Mouse (Mus musculus) limb, embryonic 12.5 days (tissue): ENCODE data around the gene Dot1l. TPM values are rescaled to one million over a fixed set of nuclear protein-coding genes. Genes with fewer than 3 reads are reported as not detected.

Experiments
- ATAC-seq: fragments of 200-750 bp; cut with Nextera tagmentation; 2 replicates; pipeline ENCODE4 v1.8.0; 2017; ENCODE audit warnings: low read depth, moderate TSS enrichment; ENCODE audit not compliant: insufficient number of reproducible peaks, insufficient read depth, low FRiP score, low TSS enrichment
- H3K27ac ChIP-seq: fragments of 300-500 bp; sonication (generic); 2 replicates; pipeline ENCODE4 v1.5.1; 2016; ENCODE audit warnings: mild to moderate bottlenecking, moderate library complexity
- H3K27me3 ChIP-seq: fragments of 300-500 bp; sonication (generic); 2 replicates; pipeline ENCODE4 v1.6.1; 2016; ENCODE audit warnings: mild to moderate bottlenecking, moderate library complexity
- H3K36me3 ChIP-seq: fragments of 300-500 bp; sonication (generic); 2 replicates; pipeline ENCODE4 v1.6.1; 2016; ENCODE audit warnings: mild to moderate bottlenecking, moderate library complexity
- H3K4me1 ChIP-seq: fragments of 300-500 bp; sonication (generic); replicated peaks from 2 replicates; pipeline ENCODE4 v1.6.1; 2016
- H3K4me2 ChIP-seq: fragments of 300-500 bp; sonication (generic); 2 replicates; pipeline ENCODE4 v1.6.1; 2016; ENCODE audit warnings: mild to moderate bottlenecking, moderate library complexity
- H3K4me3 ChIP-seq: fragments of 300-500 bp; sonication (generic); replicated peaks from 2 replicates; pipeline ENCODE4 v1.5.1; 2016; ENCODE audit warnings: mild to moderate bottlenecking
- H3K9ac ChIP-seq: fragments of 300-500 bp; sonication (generic); replicated peaks from 2 replicates; pipeline ENCODE4 v1.6.1; 2016; ENCODE audit warnings: mild to moderate bottlenecking, moderate library complexity
- H3K9me3 ChIP-seq: fragments of 300-500 bp; sonication (generic); 2 replicates; pipeline ENCODE4 v1.6.1; 2016; ENCODE audit warnings: mild to moderate bottlenecking, moderate library complexity
- WGBS: fragments of 180-500 bp; shearing (Covaris S2); methylation state at CpG from one replicate; pipeline ENCODE4 v1.1.7; 2016; 5-methylcytosine and 5-hydroxymethylcytosine counted together
- polyA plus RNA-seq: library from polyadenylated mRNA; unstranded; fragments of >200 nt; fragmentation: Nextera tagmentation; extraction: Ambion mirVana; gene quantifications from 2 replicates; pipeline ENCODE4 v1.2.1, GENCODE M21; 2016

Dot1l gene
- polyA plus RNA-seq, 1 experiment from 2014 or later = 21.8 TPM

DNA sequence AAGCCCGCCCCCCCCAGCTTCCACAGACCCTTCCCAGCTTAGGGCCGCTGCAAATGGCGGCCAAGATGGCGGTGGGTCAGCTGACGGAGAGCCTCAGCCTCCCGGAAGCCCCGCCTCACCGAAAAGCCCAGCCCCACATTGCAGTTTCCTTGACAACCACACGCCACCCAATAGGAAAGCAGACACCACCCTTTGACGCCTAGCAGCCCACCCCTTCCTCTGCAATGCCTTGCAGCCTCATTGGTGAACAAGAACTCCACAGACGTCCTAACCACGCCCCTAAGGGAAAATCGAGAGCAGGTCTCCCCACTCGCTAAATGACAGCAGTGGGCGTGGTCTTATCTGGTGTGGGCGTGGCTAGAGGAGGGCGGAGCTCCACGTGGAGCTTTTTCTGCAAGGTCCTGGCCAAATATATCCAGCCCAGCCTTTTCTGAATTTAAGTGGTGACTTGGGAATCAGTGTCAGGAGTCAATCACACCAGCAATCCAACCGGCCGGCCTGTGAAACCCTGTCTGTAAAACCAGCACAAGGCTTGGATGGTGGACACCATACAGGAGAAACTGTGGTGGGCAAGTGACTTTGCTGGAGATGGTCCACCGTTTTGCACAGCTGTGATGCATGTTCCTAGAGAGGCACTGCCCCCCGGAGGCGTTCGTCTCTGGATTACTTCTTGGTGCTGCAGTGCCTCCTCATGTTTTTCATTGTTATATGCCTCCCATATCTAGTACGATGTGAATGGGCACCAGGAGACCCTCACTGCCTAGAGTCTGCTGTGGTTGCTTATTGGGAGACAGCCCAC is 12.6 kb upstream of the Dot1l start, which contains the start of gene Ap3d1:
Gene Ap3d1, minus strand, starts transcription at position 85 of the 799 bp plus-strand sequence.
- Histone ChIP-seq H3K36me3 (peaks cover 6% of the 10 kb centered on the region), H3K4me1 (peaks cover 23% of the 10 kb centered on the region), H3K9me3 (no peaks in the 10 kb centered on the region), H3K4me3 (peak within 1 kb of the TSS; percentile 97), H3K27me3 (no peaks in the 10 kb centered on the region), H3K27ac (peak within 1 kb of the TSS; percentile 85), H3K9ac (peak within 1 kb of the TSS; percentile 93), H3K4me2 (peak within 1 kb of the TSS; percentile 97)
- WGBS = 2% methylated on average over 24 of the region's 25 CpGs
- peak; percentile 98 for ATAC-seq

DNA sequence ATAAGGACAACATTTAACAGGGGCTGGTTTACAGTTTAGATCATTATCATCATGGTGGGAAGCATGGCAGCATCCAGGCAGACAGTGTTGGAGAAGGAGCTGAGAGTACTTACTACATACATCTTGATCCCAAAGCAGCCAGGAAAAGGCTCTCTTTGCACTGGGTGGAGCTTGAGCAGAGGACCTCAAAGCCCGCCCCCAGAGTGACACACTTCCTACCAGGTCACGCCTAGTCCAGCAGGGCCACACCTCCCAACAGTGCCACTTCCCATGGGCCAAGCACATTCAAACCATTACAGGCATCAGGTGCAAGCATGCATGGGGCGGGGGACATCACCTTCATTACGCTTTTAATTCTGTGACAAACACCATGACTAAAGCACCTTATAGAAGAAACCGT is 10.7 kb upstream of the Dot1l start:
- Histone ChIP-seq H3K4me2 (no peak overlapping the region), H3K9ac (no peak overlapping the region), H3K4me3 (no peak overlapping the region), H3K9me3 (no peaks in the 10 kb centered on the region), H3K27me3 (no peaks in the 10 kb centered on the region), H3K36me3 (no peaks in the 10 kb centered on the region), H3K4me1 (peaks cover 23% of the 10 kb centered on the region), H3K27ac (no peak overlapping the region)
- ATAC-seq = no peak
- WGBS = 36% methylated on average over 5 of the region's 5 CpGs

DNA sequence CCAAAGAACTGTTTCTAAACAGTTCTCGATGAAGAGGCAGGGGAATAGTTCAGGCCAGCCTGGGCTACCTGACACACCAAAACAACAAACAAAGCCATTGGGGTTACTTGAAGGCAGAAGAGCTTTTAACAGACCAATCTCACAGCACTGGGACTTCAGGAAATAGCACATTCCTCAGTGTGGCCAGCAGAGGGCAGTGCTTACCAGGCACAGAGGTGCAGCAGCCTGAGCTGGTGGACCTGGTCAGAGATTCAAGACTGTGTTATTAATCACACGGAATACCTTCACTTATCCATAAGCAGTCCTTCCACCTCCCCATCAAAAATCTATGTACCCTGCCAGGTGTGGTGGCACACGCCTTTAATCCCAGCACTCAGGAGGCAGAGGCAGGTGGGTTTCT is 7.6 kb upstream of the Dot1l start:
- no peaks in the 10 kb centered on the region for H3K36me3 ChIP-seq
- ATAC-seq = no peak
- WGBS = 16% methylated on average over 3 of the region's 3 CpGs
- peaks cover 16% of the 10 kb centered on the region for H3K4me1 ChIP-seq
- H3K9ac ChIP-seq = no peak overlapping the region
- no peak overlapping the region for H3K4me3 ChIP-seq
- no peaks in the 10 kb centered on the region for H3K27me3 ChIP-seq
- H3K4me2 ChIP-seq = no peak overlapping the region
- H3K9me3 ChIP-seq = no peaks in the 10 kb centered on the region
- no peak overlapping the region for H3K27ac ChIP-seq

DNA sequence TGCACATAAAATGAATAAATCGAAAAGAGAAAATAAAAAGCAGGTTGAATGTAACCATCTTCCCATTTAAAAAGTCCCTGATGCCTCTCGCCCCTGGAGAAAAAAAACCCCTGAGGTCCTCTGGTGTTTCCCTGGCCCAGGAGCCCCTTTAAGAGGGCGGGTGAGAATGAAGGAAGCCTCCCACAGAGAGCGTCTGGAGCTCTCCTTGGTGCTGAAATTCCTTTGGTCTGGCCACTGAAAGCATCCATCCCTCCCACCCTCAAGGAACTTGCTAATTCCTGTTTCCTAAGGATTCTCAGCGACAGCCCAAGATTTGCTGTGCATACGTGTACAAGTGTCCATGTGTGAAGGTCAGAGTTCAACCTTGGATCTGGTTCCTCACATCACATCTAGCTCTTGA is 6.4 kb upstream of the Dot1l start:
- no peak overlapping the region for H3K9ac ChIP-seq

DNA sequence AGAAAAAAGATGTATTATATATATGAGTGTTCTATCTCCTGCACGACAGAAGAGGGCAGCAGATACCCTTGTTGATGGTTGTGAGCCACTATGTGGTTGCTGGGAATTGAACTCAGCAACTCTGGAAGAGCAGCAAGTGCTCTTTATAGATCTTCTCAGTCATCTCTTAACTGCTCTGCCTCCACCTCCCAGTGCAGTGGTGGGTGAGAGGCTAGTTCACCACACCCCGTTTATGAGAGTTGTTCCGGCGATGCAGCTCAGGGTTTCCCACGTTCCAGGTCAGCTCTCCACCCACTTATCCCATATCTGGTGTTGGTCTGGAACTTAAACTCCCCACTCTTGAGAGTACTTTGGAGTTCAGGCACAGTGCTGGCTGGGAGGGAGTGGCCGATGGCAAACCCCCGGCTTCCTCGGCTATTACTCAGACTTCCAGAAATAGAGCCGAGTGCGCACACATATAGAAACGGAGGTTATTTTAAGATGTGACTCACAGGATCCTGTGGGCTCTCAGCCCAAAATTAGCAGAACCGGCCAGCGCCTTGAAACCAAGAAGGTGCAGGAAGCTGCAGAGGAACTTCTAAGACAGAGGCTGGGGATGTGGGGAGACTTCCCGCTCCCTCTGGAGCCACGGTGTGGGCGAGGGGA is 3.7 kb upstream of the Dot1l start:
- Histone ChIP-seq H3K9ac (0 out of 2 replicates have a peak overlapping the region, but pooled peaks have one; percentile 31), H3K27me3 (no peaks in the 10 kb centered on the region), H3K4me3 (peak overlapping the region; percentile 11; the same call in 1 of the 2 replicates), H3K27ac (0 out of 2 replicates have a peak overlapping the region, but pooled peaks have one; percentile 23), H3K36me3 (no peaks in the 10 kb centered on the region), H3K9me3 (no peaks in the 10 kb centered on the region), H3K4me1 (peaks cover 18% of the 10 kb centered on the region), H3K4me2 (peak overlapping the region; percentile 48)
- no peak for ATAC-seq
- whole genome bisulfite sequencing = 11% methylated on average over 16 of the region's 16 CpGs

More for the DNA sequence above, 6.4 kb upstream of the Dot1l start:
- Histone ChIP-seq H3K4me3 (no peak overlapping the region), H3K4me2 (no peak overlapping the region), H3K27ac (no peak overlapping the region), H3K4me1 (peaks cover 13% of the 10 kb centered on the region), H3K9me3 (no peaks in the 10 kb centered on the region), H3K36me3 (no peaks in the 10 kb centered on the region), H3K27me3 (no peaks in the 10 kb centered on the region)
- WGBS = 10% methylated on average over 6 of the region's 6 CpGs
- no peak for ATAC-seq

DNA sequence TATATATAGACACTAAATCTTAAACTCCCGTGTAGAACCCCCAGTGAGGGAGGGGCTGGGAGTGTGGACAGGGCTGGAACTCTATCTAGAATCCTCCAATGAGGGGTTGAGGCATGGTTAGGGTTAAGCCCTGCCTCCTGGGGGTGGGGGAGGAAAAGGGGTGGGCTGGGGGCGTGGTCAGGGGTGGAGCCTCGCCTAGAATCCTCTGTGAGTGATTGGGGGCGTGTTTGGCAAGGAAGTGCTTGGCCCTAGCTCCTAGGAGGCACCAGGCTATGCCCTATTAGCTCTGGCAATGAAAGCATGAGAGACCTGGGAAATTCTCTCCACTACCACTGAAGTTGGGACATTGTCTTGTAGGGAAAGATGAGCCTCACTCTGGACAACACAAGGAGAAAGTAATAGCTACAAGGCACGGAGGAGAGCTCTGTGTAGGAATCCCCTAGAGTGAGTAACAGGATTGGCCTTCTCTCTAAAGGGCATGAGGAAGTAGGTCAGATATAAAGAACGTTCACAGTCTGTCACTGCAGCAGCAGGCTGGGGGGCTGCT is 2.9 kb upstream of the Dot1l start:
- peak overlapping the region; percentile 11; the same call in 1 of the 2 replicates for H3K4me3 ChIP-seq
- no peaks in the 10 kb centered on the region for H3K9me3 ChIP-seq
- WGBS = 6% methylated on average over 6 of the region's 6 CpGs
- no peak overlapping the region; the same call in 1 of the 2 replicates for H3K9ac ChIP-seq
- peaks cover 27% of the 10 kb centered on the region for H3K4me1 ChIP-seq
- ATAC-seq = peak; percentile 21; the same call in 1 of the 2 replicates
- H3K27ac ChIP-seq = no peak overlapping the region
- no peaks in the 10 kb centered on the region for H3K36me3 ChIP-seq
- peak overlapping the region; percentile 48 for H3K4me2 ChIP-seq
- no peaks in the 10 kb centered on the region for H3K27me3 ChIP-seq

DNA sequence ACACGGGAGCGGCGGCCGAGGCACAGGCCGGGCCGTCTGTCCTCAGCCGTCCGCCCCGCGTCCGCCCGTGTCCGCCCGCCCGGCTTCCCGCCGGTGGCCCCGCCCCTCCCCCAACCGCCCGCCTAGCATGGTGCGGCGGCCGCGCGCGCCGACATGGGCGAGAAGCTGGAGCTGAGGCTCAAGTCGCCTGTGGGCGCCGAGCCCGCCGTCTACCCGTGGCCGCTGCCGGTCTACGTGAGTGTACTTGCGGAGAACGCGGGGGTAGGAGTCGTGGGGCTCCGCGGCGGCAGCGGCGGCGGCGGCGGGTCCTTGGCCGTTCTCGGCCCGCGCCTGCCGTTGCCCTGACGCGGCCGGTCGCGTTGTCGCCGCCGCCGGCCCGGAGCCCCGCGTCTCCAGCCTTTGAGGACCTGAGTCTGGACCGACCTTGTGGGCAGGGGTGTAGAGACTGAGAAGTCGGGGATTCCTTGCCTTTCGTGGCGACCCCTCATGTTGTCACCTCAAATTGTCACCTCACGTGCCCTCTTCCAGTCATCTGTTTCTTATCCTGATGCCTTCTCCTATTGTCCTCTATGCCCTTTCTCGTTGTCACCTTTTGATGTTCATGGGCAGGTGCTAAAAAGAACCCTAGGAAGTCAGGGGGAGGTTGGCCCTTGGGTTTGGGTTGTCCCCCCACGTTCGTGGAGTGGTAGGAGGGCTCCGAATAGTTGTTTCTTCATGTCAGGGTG is 447 bp downstream of the Dot1l start:
- WGBS = under 1% methylated on average over 75 of the region's 75 CpGs
- no peaks in the 10 kb centered on the region for H3K36me3 ChIP-seq
- peak overlapping the region; percentile 83 for H3K27ac ChIP-seq
- peaks cover 36% of the 10 kb centered on the region for H3K4me1 ChIP-seq
- ATAC-seq = no peak; the same call in 1 of the 2 replicates
- H3K4me2 ChIP-seq = peak overlapping the region; percentile 97
- peak overlapping the region; percentile 95 for H3K9ac ChIP-seq
- H3K27me3 ChIP-seq = no peaks in the 10 kb centered on the region
- no peaks in the 10 kb centered on the region for H3K9me3 ChIP-seq
- peak overlapping the region; percentile 99 for H3K4me3 ChIP-seq

DNA sequence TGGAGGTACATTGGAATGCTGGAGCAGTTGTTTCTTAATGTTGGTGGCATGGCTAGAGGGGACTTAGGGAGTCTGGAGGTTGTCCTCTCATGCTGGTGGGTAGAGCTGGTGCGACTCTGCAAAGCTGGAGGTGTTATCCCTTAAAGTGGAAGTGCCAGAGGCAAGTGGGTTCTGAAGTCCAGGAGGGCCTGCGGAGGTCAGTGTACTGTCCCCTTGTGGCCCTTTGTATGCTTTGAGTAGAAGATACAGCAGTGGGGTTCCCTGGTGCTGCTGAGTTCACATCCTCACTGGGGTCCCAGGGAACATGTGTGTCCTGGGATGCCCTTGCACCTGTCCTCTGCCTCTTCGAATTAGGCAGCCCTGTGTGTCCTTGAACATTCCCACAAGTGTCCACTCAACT is 1.1 kb downstream of the Dot1l start:
- Histone ChIP-seq H3K4me1 (peaks cover 36% of the 10 kb centered on the region), H3K9me3 (no peaks in the 10 kb centered on the region), H3K9ac (peak overlapping the region; percentile 95), H3K27me3 (no peaks in the 10 kb centered on the region), H3K27ac (no peak overlapping the region), H3K4me2 (peak overlapping the region; percentile 97), H3K4me3 (peak overlapping the region; percentile 99), H3K36me3 (no peaks in the 10 kb centered on the region)
- ATAC-seq = no peak
- WGBS = 27% methylated on average over 3 of the region's 3 CpGs

DNA sequence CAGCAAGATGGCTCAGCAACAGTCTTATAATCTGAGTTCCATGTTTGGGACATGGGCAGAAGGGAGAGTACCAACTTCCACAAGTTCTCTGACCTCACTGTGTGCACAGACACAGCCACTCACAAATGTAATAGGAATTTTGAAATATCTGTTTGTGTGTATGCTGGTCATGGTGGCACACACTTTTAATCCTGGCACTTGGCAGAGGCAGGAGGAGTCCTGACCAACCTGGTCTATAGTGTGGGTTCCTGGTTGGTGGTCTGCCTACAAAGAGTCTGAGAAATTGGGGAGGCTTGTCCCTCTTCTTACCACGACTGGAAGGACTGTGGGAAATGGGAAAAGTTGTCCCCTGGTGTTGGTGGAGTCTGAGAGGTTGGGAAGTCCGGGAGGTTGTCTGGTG is 1.5 kb downstream of the Dot1l start:
- Histone ChIP-seq H3K9ac (peak overlapping the region; percentile 95), H3K4me3 (peak overlapping the region; percentile 99), H3K36me3 (no peaks in the 10 kb centered on the region), H3K9me3 (no peaks in the 10 kb centered on the region), H3K4me2 (peak overlapping the region; percentile 97), H3K27me3 (no peaks in the 10 kb centered on the region), H3K4me1 (peaks cover 33% of the 10 kb centered on the region), H3K27ac (no peak overlapping the region)
- no peak for ATAC-seq
- 61% methylated on average over 2 of the region's 2 CpGs for WGBS

DNA sequence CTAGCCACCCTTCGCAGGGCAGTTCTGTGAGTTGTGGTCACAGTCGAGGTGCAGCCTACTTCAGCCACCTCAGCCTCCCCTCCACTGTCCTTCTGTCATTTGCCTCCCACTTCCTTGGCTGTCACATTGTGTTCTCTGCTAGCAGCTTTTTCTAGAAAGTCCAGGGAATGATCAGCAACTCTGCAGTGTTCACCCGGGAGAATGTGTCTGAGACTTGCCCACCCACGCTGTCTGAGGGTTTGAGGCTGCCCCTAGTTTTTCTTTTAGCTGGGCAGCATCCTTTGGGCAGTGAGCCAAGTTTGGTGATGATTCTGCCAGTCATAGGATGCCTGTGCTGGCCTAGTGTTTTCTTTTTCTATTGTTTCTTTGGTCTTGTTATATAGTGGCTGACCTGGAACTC is 2.0 kb downstream of the Dot1l start:
- WGBS = 78% methylated on average over 4 of the region's 4 CpGs
- Histone ChIP-seq H3K9ac (peak overlapping the region; percentile 37; the same call in 1 of the 2 replicates), H3K27me3 (no peaks in the 10 kb centered on the region), H3K36me3 (no peaks in the 10 kb centered on the region), H3K4me2 (peak overlapping the region; percentile 97), H3K27ac (no peak overlapping the region), H3K4me1 (peaks cover 28% of the 10 kb centered on the region), H3K9me3 (no peaks in the 10 kb centered on the region), H3K4me3 (peak overlapping the region; percentile 99; the same call in 1 of the 2 replicates)
- ATAC-seq = no peak
